8 mouse cellular contexts compared by ENCODE assay signal in genomic region chr1:86531547-86532321, GRCm38 (mm10). TPM values are rescaled to one million over a fixed set of nuclear protein-coding genes. Genes with fewer than 3 reads are reported as not detected.
DNase-seq lines count a peak whose midpoint lies in the region; ATAC-seq and TF ChIP-seq lines count a peak whose summit lies in the region.

No protein-coding gene starts in this region.

- H3K27me3 ChIP-seq in heart, embryonic 13.5 days (replicated peaks) = no peaks in the 10 kb centered on the region
- H3K27me3 ChIP-seq in MEL (ENCODE audit: control insufficient read depth in 1 of 2, insufficient read depth in 2 of 2, low read length in 2 of 2) = no peaks in the 10 kb centered on the region
- no peaks in the 10 kb centered on the region for H3K27me3 ChIP-seq in limb, embryonic 13.5 days
- H3K27me3 ChIP-seq in neural tube, embryonic 15.5 days (replicated peaks) = no peaks in the 10 kb centered on the region

- no peak for TF ChIP-seq RAD21 in MEL (IDR thresholded peaks at IDR 0.05; ENCODE audit: low read depth, low read length)

- no peaks in the 10 kb centered on the region for H3K9me3 ChIP-seq in heart, embryonic 13.5 days
- H3K9me3 ChIP-seq in MEL (replicated peaks; ENCODE audit: insufficient read depth, low read length) = no peaks in the 10 kb centered on the region
- no peaks in the 10 kb centered on the region for H3K9me3 ChIP-seq in limb, embryonic 13.5 days
- H3K9me3 ChIP-seq in neural tube, embryonic 15.5 days (replicated peaks) = no peaks in the 10 kb centered on the region

- 8% methylated on average over 13 of the region's 13 CpGs for WGBS in heart, embryonic 13.5 days
- WGBS in limb, embryonic 13.5 days = 6% methylated on average over 13 of the region's 13 CpGs
- WGBS in neural tube, embryonic 15.5 days = 7% methylated on average over 13 of the region's 13 CpGs

- DNase-seq in heart, adult 11 months = no peak
- peak; percentile 79 for DNase-seq in MEL (ENCODE audit: low read depth, low spot score)
- DNase-seq in adrenal gland, postnatal 4 days (ENCODE audit: low spot score in 2 of 2) = no peak

- peaks cover 31% of the 10 kb centered on the region for H3K36me3 ChIP-seq in heart, embryonic 13.5 days
- peaks cover 2 to 11% of the 10 kb centered on the region in 2 experiments for H3K36me3 ChIP-seq in MEL (ENCODE audit: control insufficient read depth in 1 of 2, insufficient read depth in 2 of 2, low read length in 2 of 2)
- H3K36me3 ChIP-seq in limb, embryonic 13.5 days = peaks cover 35% of the 10 kb centered on the region
- H3K36me3 ChIP-seq in neural tube, embryonic 15.5 days = peaks cover 19% of the 10 kb centered on the region

- peak overlapping the region; percentile 33 for H3K9ac ChIP-seq in heart, embryonic 13.5 days
- no peak overlapping the region for H3K9ac ChIP-seq in MEL (ENCODE audit: control insufficient read depth, low read depth, low read length, poor library complexity, severe bottlenecking)
- H3K9ac ChIP-seq in limb, embryonic 13.5 days = peak overlapping the region; percentile 50
- H3K9ac ChIP-seq in neural tube, embryonic 15.5 days (replicated peaks) = peak overlapping the region; percentile 26; the same call in 1 of the 2 replicates

- peaks cover 31% of the 10 kb centered on the region for H3K79me2 ChIP-seq in MEL (ENCODE audit: control insufficient read depth, insufficient read depth, low read length, poor library complexity)

- no peak for TF ChIP-seq CTCF in MEL (IDR thresholded peaks at IDR 0.05 in 2 of 3, conservative IDR thresholded peaks at IDR 0.05 in 1 of 3; ENCODE audit: control insufficient read depth in 1 of 3, insufficient read depth in 1 of 3, low read depth in 2 of 3, low read length in 3 of 3, poor library complexity in 1 of 3, severe bottlenecking in 1 of 3)

- H3K4me2 ChIP-seq in heart, embryonic 13.5 days = peak overlapping the region; percentile 44
- peak overlapping the region; percentile 46 for H3K4me2 ChIP-seq in limb, embryonic 13.5 days (replicated peaks)
- peak overlapping the region; percentile 43 for H3K4me2 ChIP-seq in neural tube, embryonic 15.5 days

- peaks cover 34% of the 10 kb centered on the region for H3K4me1 ChIP-seq in heart, embryonic 13.5 days
- peaks cover 0 to 8% of the 10 kb centered on the region in 2 experiments; a peak in 2 of 4 replicates for H3K4me1 ChIP-seq in MEL (ENCODE audit: control insufficient read depth in 1 of 2, insufficient read depth in 2 of 2, low read length in 2 of 2)
- peaks cover 32% of the 10 kb centered on the region for H3K4me1 ChIP-seq in limb, embryonic 13.5 days
- peaks cover 39% of the 10 kb centered on the region for H3K4me1 ChIP-seq in neural tube, embryonic 15.5 days

- TF ChIP-seq EP300 in MEL (IDR thresholded peaks at IDR 0.05; ENCODE audit: low read depth in 1 of 2, low read length in 2 of 2) = no peak

- H3K4me3 ChIP-seq in heart, embryonic 13.5 days = 0 out of 2 replicates have a peak overlapping the region, but pooled peaks have one; percentile 13
- H3K4me3 ChIP-seq in MEL (ENCODE audit: control insufficient read depth in 1 of 2, insufficient read depth in 1 of 2, low read depth in 2 of 2, low read length in 2 of 2) = no peak overlapping the region
- H3K4me3 ChIP-seq in limb, embryonic 13.5 days = peak overlapping the region; percentile 19
- peak overlapping the region; percentile 9; the same call in 1 of the 2 replicates for H3K4me3 ChIP-seq in neural tube, embryonic 15.5 days (replicated peaks)

- no peak for ATAC-seq in heart, embryonic 13.5 days (ENCODE audit: extremely low read depth, insufficient number of reproducible peaks, low FRiP score, low TSS enrichment)
- peak; percentile 1; the same call in 1 of the 2 replicates for ATAC-seq in granulocyte monocyte progenitor cell, adult 5-6 weeks (replicated peaks; ENCODE audit: poor library complexity, severe bottlenecking)
- ATAC-seq in limb, embryonic 13.5 days (ENCODE audit: low FRiP score, low read depth) = peak; percentile 13
- ATAC-seq in neural tube, embryonic 15.5 days (ENCODE audit: low FRiP score) = no peak
- no peak; the same call in 1 of the 2 replicates for ATAC-seq in megakaryocyte progenitor cell, adult 5-6 weeks (replicated peaks; ENCODE audit: poor library complexity)

- peak in 1 of 2 experiments; percentile 36; a peak in 1 of 4 replicates for TF ChIP-seq POLR2A in MEL (IDR thresholded peaks at IDR 0.05; ENCODE audit: control insufficient read depth in 1 of 2, insufficient read depth in 1 of 2, low read depth in 1 of 2, low read length in 2 of 2, poor library complexity in 1 of 2)

- peak overlapping the region; percentile 69 for H3K27ac ChIP-seq in heart, embryonic 13.5 days (replicated peaks)
- peak overlapping the region; percentile 23 for H3K27ac ChIP-seq in MEL (ENCODE audit: control insufficient read depth, low read depth, low read length)
- H3K27ac ChIP-seq in limb, embryonic 13.5 days = peak overlapping the region; percentile 44
- H3K27ac ChIP-seq in neural tube, embryonic 15.5 days (replicated peaks) = peak overlapping the region; percentile 67

TF ChIP-seq in MEL, 35 proteins besides CTCF, POLR2A, EP300 and RAD21 (continues in another document):
- TF ChIP-seq POLR2AphosphoS5 (IDR thresholded peaks at IDR 0.05; ENCODE audit: borderline replicate concordance, low read depth, low read length) = no peak
- peak; percentile 41 for TF ChIP-seq MYB (IDR thresholded peaks at IDR 0.05; ENCODE audit: low read depth, low read length)
- no peak for TF ChIP-seq TAL1 (IDR thresholded peaks at IDR 0.05; ENCODE audit: low read length)
- no peak for TF ChIP-seq ETS1 (IDR thresholded peaks at IDR 0.05; ENCODE audit: low read depth, low read length)
- TF ChIP-seq USF1 (IDR thresholded peaks at IDR 0.05; ENCODE audit: low read depth, low read length) = no peak
- TF ChIP-seq ELF1 (IDR thresholded peaks at IDR 0.05; ENCODE audit: low read depth, low read length) = no peak
- no peak for TF ChIP-seq MXI1 (IDR thresholded peaks at IDR 0.05; ENCODE audit: low read depth, low read length)
- TF ChIP-seq USF2 (IDR thresholded peaks at IDR 0.05; ENCODE audit: borderline replicate concordance in 1 of 2, insufficient read depth in 1 of 2, low read depth in 1 of 2, low read length in 2 of 2) = no peak
- TF ChIP-seq SMC3 (IDR thresholded peaks at IDR 0.05; ENCODE audit: low read depth, low read length) = 0 out of 2 replicates have a peak, but pooled peaks have one; percentile 2
- peak; percentile 21; the same call in 1 of the 2 replicates for TF ChIP-seq UBTF (IDR thresholded peaks at IDR 0.05; ENCODE audit: borderline replicate concordance, insufficient read depth, low read depth, low read length)
- TF ChIP-seq CHD2 (IDR thresholded peaks at IDR 0.05; ENCODE audit: low read length) = no peak
- no peak for TF ChIP-seq ZC3H11A (IDR thresholded peaks at IDR 0.05; ENCODE audit: low read depth, low read length)
- no peak for TF ChIP-seq CHD1 (IDR thresholded peaks at IDR 0.05; ENCODE audit: low read depth, low read length)
- TF ChIP-seq E2F4 (IDR thresholded peaks at IDR 0.05; ENCODE audit: borderline replicate concordance, low read depth, low read length) = no peak
- TF ChIP-seq NELFE (IDR thresholded peaks at IDR 0.05; ENCODE audit: low read depth, low read length) = peak; percentile 8; the same call in 1 of the 2 replicates

RNA-seq across cellular contexts. Expression of gene Ptma, which starts 5.2 kb away (rescaled TPM):
- polyA plus RNA-seq in heart, embryonic 13.5 days (2015; fragmentation: Nextera tagmentation; extraction: Ambion mirVana) = 929 and 934 TPM in 2 replicates
- 3,309 and 3,407 TPM in 2 replicates for total RNA-seq in MEL (2012; rRNA removed)
- 1,000 to 10,000 TPM; 2,419 to 4,891 TPM for polyA plus RNA-seq in MEL (2012; ENCODE audit: insufficient read depth in 1 of 2, insufficient read length in 2 of 2, low read depth in 1 of 2, low replicate concordance in 2 of 2, missing spikeins in 1 of 2)
- total RNA-seq in granulocyte monocyte progenitor cell, adult 5-6 weeks (2014; fragmentation: Nextera tagmentation) = 3,814 and 3,953 TPM in 2 replicates
- 7,771 and 8,789 TPM in 2 replicates for total RNA-seq in granulocyte monocyte progenitor cell, adult 5-6 weeks (2017)
- 2,828 and 3,051 TPM in 2 replicates for polyA plus RNA-seq in limb, embryonic 13.5 days (2015; fragmentation: Nextera tagmentation; extraction: Ambion mirVana)
- 1,254 and 1,565 TPM in 2 replicates for polyA plus RNA-seq in neural tube, embryonic 15.5 days (2015; fragmentation: Nextera tagmentation; extraction: Ambion mirVana)
- total RNA-seq in adrenal gland, postnatal 4 days (2021) = 1,000 to 10,000 TPM; 1,215 to 1,376 TPM
- total RNA-seq in megakaryocyte progenitor cell, adult 5-6 weeks (2015) = 6,310 and 6,455 TPM in 2 replicates
- 6,827 and 7,265 TPM in 2 replicates for total RNA-seq in megakaryocyte progenitor cell, adult 5-6 weeks (2017)

RNA-seq across cellular contexts. Expression of gene Pde6d, which starts 50.7 kb away (rescaled TPM):
- 60.4 and 66.9 TPM in 2 replicates for polyA plus RNA-seq in heart, embryonic 13.5 days (2015; fragmentation: Nextera tagmentation; extraction: Ambion mirVana)
- 13.4 and 13.8 TPM in 2 replicates for total RNA-seq in MEL (2012; rRNA removed)
- 10 to 100 TPM in 1 of 2 experiments, not detected in 1; 79.9 TPM for polyA plus RNA-seq in MEL (2012; ENCODE audit: insufficient read depth in 1 of 2, insufficient read length in 2 of 2, low read depth in 1 of 2, low replicate concordance in 2 of 2, missing spikeins in 1 of 2)
- 57.7 and 68.0 TPM in 2 replicates for total RNA-seq in granulocyte monocyte progenitor cell, adult 5-6 weeks (2014; fragmentation: Nextera tagmentation)
- total RNA-seq in granulocyte monocyte progenitor cell, adult 5-6 weeks (2017) = 32.0 and 33.0 TPM in 2 replicates
- polyA plus RNA-seq in limb, embryonic 13.5 days (2015; fragmentation: Nextera tagmentation; extraction: Ambion mirVana) = 74.2 and 75.8 TPM in 2 replicates
- 103 and 128 TPM in 2 replicates for polyA plus RNA-seq in neural tube, embryonic 15.5 days (2015; fragmentation: Nextera tagmentation; extraction: Ambion mirVana)
- 10 to 100 TPM; 35.8 to 35.9 TPM for total RNA-seq in adrenal gland, postnatal 4 days (2021)
- total RNA-seq in megakaryocyte progenitor cell, adult 5-6 weeks (2015) = 60.3 and 71.2 TPM in 2 replicates
- total RNA-seq in megakaryocyte progenitor cell, adult 5-6 weeks (2017) = 17.9 and 23.6 TPM in 2 replicates

RNA-seq across cellular contexts. Expression of gene Cops7b, which starts 51.0 kb away (rescaled TPM):
- 26.9 and 28.2 TPM in 2 replicates for polyA plus RNA-seq in heart, embryonic 13.5 days (2015; fragmentation: Nextera tagmentation; extraction: Ambion mirVana)
- total RNA-seq in MEL (2012; rRNA removed) = 34.3 and 36.0 TPM in 2 replicates
- 10 to 100 TPM in 1 of 2 experiments, not detected in 1; 64.8 TPM for polyA plus RNA-seq in MEL (2012; ENCODE audit: insufficient read depth in 1 of 2, insufficient read length in 2 of 2, low read depth in 1 of 2, low replicate concordance in 2 of 2, missing spikeins in 1 of 2)
- total RNA-seq in granulocyte monocyte progenitor cell, adult 5-6 weeks (2014; fragmentation: Nextera tagmentation) = 22.1 and 29.3 TPM in 2 replicates
- total RNA-seq in granulocyte monocyte progenitor cell, adult 5-6 weeks (2017) = 19.9 and 24.2 TPM in 2 replicates
- polyA plus RNA-seq in limb, embryonic 13.5 days (2015; fragmentation: Nextera tagmentation; extraction: Ambion mirVana) = 52.9 and 53.3 TPM in 2 replicates
- polyA plus RNA-seq in neural tube, embryonic 15.5 days (2015; fragmentation: Nextera tagmentation; extraction: Ambion mirVana) = 53.7 and 59.4 TPM in 2 replicates
- total RNA-seq in adrenal gland, postnatal 4 days (2021) = 10 to 100 TPM; 22.2 to 24.2 TPM
- 9.3 and 13.2 TPM in 2 replicates for total RNA-seq in megakaryocyte progenitor cell, adult 5-6 weeks (2015)
- 19.5 and 22.7 TPM in 2 replicates for total RNA-seq in megakaryocyte progenitor cell, adult 5-6 weeks (2017)

Comparison
In these comparisons a context has a peak if more than half of its experiments do, and no peak if none do; other contexts are left out.
1. ATAC-seq: peak in granulocyte monocyte progenitor cell, adult 5-6 weeks (single experiment) and limb, embryonic 13.5 days (single experiment); none in heart, embryonic 13.5 days (single experiment), neural tube, embryonic 15.5 days (single experiment) and megakaryocyte progenitor cell, adult 5-6 weeks (single experiment).
2. H3K4me3 ChIP-seq: peak in heart, embryonic 13.5 days (single experiment), limb, embryonic 13.5 days (single experiment) and neural tube, embryonic 15.5 days (single experiment); none in MEL (0 of 2).
3. Peak in every context shown above with its lines, with median percentiles within 50 percentile points of each other: H3K27ac ChIP-seq and H3K4me2 ChIP-seq.